Mouse (Mus musculus): ENCODE measurements at regions not wholly inside any gene's neighbourhood (a gene's known extent, or its start where the extent isn't known, plus 50 kb on each side); places are given as distances from the start of the nearest gene placed in this dataset.

GRCm38 (mm10) chr8:23511264-23511663, 1100.1 kb downstream of the Mrps31 start:
- Histone ChIP-seq H3K79me2 (ENCODE audit: control insufficient read depth, insufficient read depth) (no peaks in the 10 kb centered on the region), H3K79me3 (ENCODE audit: low read depth) (no peaks in the 10 kb centered on the region), H3ac (ENCODE audit: control insufficient read depth, insufficient read length, low read depth) (no peak overlapping the region), H3K4me3 (ENCODE audit: insufficient read depth, poor library complexity, severe bottlenecking) (no peak overlapping the region), H3K27me3 (ENCODE audit: control insufficient read depth, insufficient read depth, insufficient read length) (no peaks in the 10 kb centered on the region), H3K36me3 (ENCODE audit: control insufficient read depth, insufficient read depth) (no peaks in the 10 kb centered on the region)
- TF ChIP-seq FOSL1 (IDR thresholded peaks at IDR 0.05; ENCODE audit: insufficient read depth, low read length, poor library complexity, severe bottlenecking) (no peak), CEBPB (IDR thresholded peaks at IDR 0.05; ENCODE audit: low read depth) (no peak), MAX (IDR thresholded peaks at IDR 0.05) (no peak), MYOG (IDR thresholded peaks at IDR 0.05; ENCODE audit: control insufficient read depth, extremely low read depth, insufficient read length) (no peak), USF1 (IDR thresholded peaks at IDR 0.05; ENCODE audit: low read depth) (no peak), MYOD1 (IDR thresholded peaks at IDR 0.05; ENCODE audit: control insufficient read depth, insufficient read length, low read depth) (no peak), CTCF (IDR thresholded peaks at IDR 0.05; ENCODE audit: control insufficient read depth, insufficient read depth, insufficient read length) (no peak)

GRCm38 (mm10) chr8:23511792-23512191, 1100.6 kb downstream of the Mrps31 start:
- H3K79me3 ChIP-seq (ENCODE audit: low read depth), result no peaks in the 10 kb centered on the region
- no peak overlapping the region for H3ac ChIP-seq (ENCODE audit: control insufficient read depth, insufficient read length, low read depth)
- no peaks in the 10 kb centered on the region for H3K79me2 ChIP-seq (ENCODE audit: control insufficient read depth, insufficient read depth)
- H3K36me3 ChIP-seq (ENCODE audit: control insufficient read depth, insufficient read depth), result no peaks in the 10 kb centered on the region
- no peaks in the 10 kb centered on the region for H3K27me3 ChIP-seq (ENCODE audit: control insufficient read depth, insufficient read depth, insufficient read length)
- TF ChIP-seq MYOD1 (IDR thresholded peaks at IDR 0.05; ENCODE audit: control insufficient read depth, insufficient read length, low read depth) (no peak), MYOG (IDR thresholded peaks at IDR 0.05; ENCODE audit: control insufficient read depth, extremely low read depth, insufficient read length) (no peak), USF1 (IDR thresholded peaks at IDR 0.05; ENCODE audit: low read depth) (no peak), CTCF (IDR thresholded peaks at IDR 0.05; ENCODE audit: control insufficient read depth, insufficient read depth, insufficient read length) (no peak), CEBPB (IDR thresholded peaks at IDR 0.05; ENCODE audit: low read depth) (peak; percentile 9)
- H3K4me3 ChIP-seq (ENCODE audit: insufficient read depth, poor library complexity, severe bottlenecking), result no peak overlapping the region

- TF ChIP-seq CTCF (IDR thresholded peaks at IDR 0.05; ENCODE audit: control insufficient read depth, insufficient read depth, insufficient read length) (no peak), MYOG (IDR thresholded peaks at IDR 0.05; ENCODE audit: control insufficient read depth, extremely low read depth, insufficient read length) (no peak), MAX (IDR thresholded peaks at IDR 0.05) (no peak), FOSL1 (IDR thresholded peaks at IDR 0.05; ENCODE audit: insufficient read depth, low read length, poor library complexity, severe bottlenecking) (peak; percentile 69), CEBPB (IDR thresholded peaks at IDR 0.05; ENCODE audit: low read depth) (no peak), USF1 (IDR thresholded peaks at IDR 0.05; ENCODE audit: low read depth) (no peak)
- Histone ChIP-seq H3K27me3 (ENCODE audit: control insufficient read depth, insufficient read depth, insufficient read length) (no peaks in the 10 kb centered on the region), H3K79me2 (ENCODE audit: control insufficient read depth, insufficient read depth) (no peaks in the 10 kb centered on the region), H3K79me3 (ENCODE audit: low read depth) (no peaks in the 10 kb centered on the region), H3K4me3 (ENCODE audit: insufficient read depth, poor library complexity, severe bottlenecking) (no peak overlapping the region), H3ac (ENCODE audit: control insufficient read depth, insufficient read length, low read depth) (no peak overlapping the region), H3K36me3 (ENCODE audit: control insufficient read depth, insufficient read depth) (no peaks in the 10 kb centered on the region)
Measured at GRCm38 (mm10) chr8:23516469-23516868, 1105.3 kb downstream of the Mrps31 start.

GRCm38 (mm10) chr8:23531551-23532142, 1120.5 kb downstream of the Mrps31 start:
- peaks cover 4% of the 10 kb centered on the region for H3K27me3 ChIP-seq (ENCODE audit: control insufficient read depth, insufficient read depth, insufficient read length)
- H3K79me3 ChIP-seq (ENCODE audit: low read depth), result no peaks in the 10 kb centered on the region
- no peaks in the 10 kb centered on the region for H3K36me3 ChIP-seq (ENCODE audit: control insufficient read depth, insufficient read depth)
- no peak overlapping the region for H3K4me3 ChIP-seq (ENCODE audit: insufficient read depth, poor library complexity, severe bottlenecking)
- H3K79me2 ChIP-seq (ENCODE audit: control insufficient read depth, insufficient read depth), result no peaks in the 10 kb centered on the region
- no peak overlapping the region for H3ac ChIP-seq (ENCODE audit: control insufficient read depth, insufficient read length, low read depth)
- TF ChIP-seq FOSL1 (IDR thresholded peaks at IDR 0.05; ENCODE audit: insufficient read depth, low read length, poor library complexity, severe bottlenecking), result no peak
- TF ChIP-seq MYOD1 (IDR thresholded peaks at IDR 0.05; ENCODE audit: control insufficient read depth, insufficient read length, low read depth), result no peak
- TF ChIP-seq MYOG (IDR thresholded peaks at IDR 0.05; ENCODE audit: control insufficient read depth, extremely low read depth, insufficient read length), result no peak
- no peak for TF ChIP-seq USF1 (IDR thresholded peaks at IDR 0.05; ENCODE audit: low read depth)
- no peak for TF ChIP-seq CTCF (IDR thresholded peaks at IDR 0.05; ENCODE audit: control insufficient read depth, insufficient read depth, insufficient read length)
- no peak for TF ChIP-seq CEBPB (IDR thresholded peaks at IDR 0.05; ENCODE audit: low read depth)
- no peak for TF ChIP-seq MAX (IDR thresholded peaks at IDR 0.05)

GRCm38 (mm10) chr8:23537681-23538359, 1126.7 kb downstream of the Mrps31 start:
- peaks cover 4% of the 10 kb centered on the region for H3K27me3 ChIP-seq (ENCODE audit: control insufficient read depth, insufficient read depth, insufficient read length)
- no peaks in the 10 kb centered on the region for H3K79me3 ChIP-seq (ENCODE audit: low read depth)
- H3K4me3 ChIP-seq (ENCODE audit: insufficient read depth, poor library complexity, severe bottlenecking), result no peak overlapping the region
- no peak overlapping the region for H3ac ChIP-seq (ENCODE audit: control insufficient read depth, insufficient read length, low read depth)
- H3K79me2 ChIP-seq (ENCODE audit: control insufficient read depth, insufficient read depth), result no peaks in the 10 kb centered on the region
- TF ChIP-seq FOSL1 (IDR thresholded peaks at IDR 0.05; ENCODE audit: insufficient read depth, low read length, poor library complexity, severe bottlenecking) (no peak), CEBPB (IDR thresholded peaks at IDR 0.05; ENCODE audit: low read depth) (no peak), USF1 (IDR thresholded peaks at IDR 0.05; ENCODE audit: low read depth) (no peak), MYOD1 (IDR thresholded peaks at IDR 0.05; ENCODE audit: control insufficient read depth, insufficient read length, low read depth) (no peak), MAX (IDR thresholded peaks at IDR 0.05) (no peak), CTCF (IDR thresholded peaks at IDR 0.05; ENCODE audit: control insufficient read depth, insufficient read depth, insufficient read length) (no peak), MYOG (IDR thresholded peaks at IDR 0.05; ENCODE audit: control insufficient read depth, extremely low read depth, insufficient read length) (no peak)
- no peaks in the 10 kb centered on the region for H3K36me3 ChIP-seq (ENCODE audit: control insufficient read depth, insufficient read depth)

All from C2C12 (cell line).